Mouse (Mus musculus): ENCODE measurements at regions not wholly inside any gene's neighbourhood (a gene's known extent, or its start where the extent isn't known, plus 50 kb on each side); places are given as distances from the start of the nearest gene placed in this dataset.

DNA sequence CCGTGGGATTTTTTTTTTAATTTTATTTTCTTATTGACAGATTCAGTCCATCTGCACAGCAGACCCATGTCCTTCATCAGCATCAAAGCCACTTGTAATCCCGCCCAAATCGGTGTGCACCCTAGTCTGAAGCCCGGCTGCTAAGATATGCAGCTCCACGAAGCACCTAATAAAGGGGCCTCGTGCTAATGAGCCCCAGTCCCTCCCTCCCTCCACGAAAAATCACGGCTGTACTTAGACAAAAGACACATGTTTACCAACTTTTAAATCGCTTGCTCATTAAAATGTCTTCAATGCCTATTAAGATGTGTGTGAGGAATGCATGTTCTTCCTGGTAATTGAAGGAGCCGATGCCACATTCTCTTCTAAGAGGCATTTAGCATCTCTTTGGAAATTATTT, 229.8 kb upstream of the A430005L14Rik start:
- DNase-seq (ENCODE audit: low read depth, low spot score) = no peak

DNA sequence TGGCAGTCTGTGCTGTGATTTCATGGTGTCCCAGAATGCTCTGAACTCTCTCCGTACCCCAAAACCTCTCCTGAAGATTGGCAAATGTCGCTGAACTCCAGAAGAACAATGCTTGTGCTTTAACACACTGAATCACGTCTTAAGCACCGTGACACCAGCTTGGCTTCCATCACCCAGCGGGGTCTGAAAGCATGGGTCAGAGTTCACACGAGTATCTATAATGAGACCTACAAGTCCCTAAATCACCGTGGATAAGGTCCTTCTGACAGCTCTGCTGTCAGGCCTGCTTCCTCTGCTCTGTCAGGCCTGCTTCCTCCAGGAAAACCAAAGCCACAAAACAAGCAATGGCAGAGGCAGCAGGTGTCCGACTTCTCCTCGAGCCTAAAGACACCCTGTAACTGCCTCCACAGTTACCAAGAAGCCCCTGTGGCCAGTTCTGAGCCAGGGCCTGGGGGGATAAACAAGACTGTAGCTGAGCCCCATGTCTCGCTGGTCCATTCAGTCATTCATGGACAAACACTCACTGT, 229.1 kb upstream of the A430005L14Rik start:
- DNase-seq (ENCODE audit: low read depth, low spot score) = no peak

DNA sequence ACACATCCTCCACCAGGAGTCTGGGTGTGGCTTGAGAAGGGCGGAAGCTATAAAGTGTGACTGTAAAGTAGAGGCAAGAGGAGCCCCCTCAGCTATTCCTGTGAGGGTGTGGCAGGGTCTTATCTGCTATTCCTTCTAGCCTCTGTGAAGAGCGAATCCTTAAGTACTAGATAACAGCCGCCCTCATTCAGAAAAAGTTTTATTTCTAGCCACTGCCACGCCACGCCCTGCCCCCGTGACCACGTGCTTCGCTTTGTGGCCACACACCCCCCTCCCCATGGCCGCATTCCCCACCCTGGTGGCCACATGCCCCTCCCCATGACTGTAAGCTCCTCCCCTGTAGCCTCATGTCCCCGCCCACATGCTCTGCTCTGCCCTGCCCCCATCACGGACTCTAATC, 218.9 kb upstream of the A430005L14Rik start:
- no peak for DNase-seq (ENCODE audit: low read depth, low spot score)

DNA sequence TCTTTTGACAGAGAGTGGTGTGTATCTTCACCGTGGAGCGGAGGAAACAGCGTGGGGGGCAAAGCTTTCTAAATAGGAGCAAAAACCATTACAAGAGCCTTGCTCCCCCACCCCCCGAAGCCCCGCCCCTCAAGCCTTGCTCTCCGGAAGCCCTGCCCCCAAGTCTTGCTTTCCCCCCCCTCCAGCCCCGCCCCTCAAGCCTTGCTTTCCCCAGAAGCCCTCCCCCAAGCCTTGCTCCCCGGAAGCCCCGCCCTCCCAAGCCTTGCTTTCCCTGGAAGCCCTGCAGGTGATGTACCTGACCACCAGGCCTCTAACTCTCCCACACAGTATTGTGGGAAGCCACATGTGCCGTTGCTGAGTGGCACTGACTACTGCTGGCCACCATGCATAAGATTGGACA, 214.8 kb upstream of the A430005L14Rik start:
- DNase-seq (ENCODE audit: low read depth, low spot score) = no peak

DNA sequence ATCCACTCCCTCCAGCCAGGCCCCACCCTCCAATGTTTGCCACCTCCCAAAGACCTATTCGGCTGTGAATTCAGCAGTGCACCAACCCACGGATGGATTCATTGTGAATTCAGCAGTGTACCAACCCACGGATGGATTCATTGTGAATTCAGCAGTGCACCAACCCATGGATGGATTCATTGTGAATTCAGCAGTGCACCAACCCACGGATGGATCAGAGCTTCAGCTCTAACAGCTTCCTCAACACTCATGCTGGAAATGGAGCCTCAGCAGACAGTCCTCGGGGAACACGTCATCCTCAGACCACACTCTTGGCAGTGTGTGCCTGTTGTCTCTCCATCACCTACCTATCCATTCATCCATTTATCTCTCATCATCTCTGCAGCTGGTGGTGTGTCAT, 204.2 kb upstream of the A430005L14Rik start:
- DNase-seq (ENCODE audit: low read depth, low spot score) = no peak

DNA sequence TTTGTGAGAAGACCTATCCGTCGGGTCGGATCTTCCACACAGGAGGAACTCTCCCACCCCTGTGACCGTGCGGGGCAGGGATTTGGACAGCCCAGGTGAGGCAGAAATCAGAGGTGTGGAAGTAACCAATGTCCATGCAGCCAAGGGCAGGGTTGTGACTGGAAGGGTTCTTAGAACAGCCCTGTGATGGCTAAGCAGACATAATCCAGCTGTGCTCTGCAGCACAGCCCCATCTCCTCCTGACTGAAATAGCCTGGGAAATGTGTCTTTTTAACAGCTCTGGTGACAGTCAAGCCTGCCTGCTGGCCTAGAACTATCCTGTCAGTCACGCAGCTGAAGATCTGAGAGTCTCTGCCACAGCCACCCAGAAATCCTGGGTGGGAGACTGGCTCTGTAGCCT, 198.7 kb upstream of the A430005L14Rik start:
- no peak for DNase-seq (ENCODE audit: low read depth, low spot score)

DNA sequence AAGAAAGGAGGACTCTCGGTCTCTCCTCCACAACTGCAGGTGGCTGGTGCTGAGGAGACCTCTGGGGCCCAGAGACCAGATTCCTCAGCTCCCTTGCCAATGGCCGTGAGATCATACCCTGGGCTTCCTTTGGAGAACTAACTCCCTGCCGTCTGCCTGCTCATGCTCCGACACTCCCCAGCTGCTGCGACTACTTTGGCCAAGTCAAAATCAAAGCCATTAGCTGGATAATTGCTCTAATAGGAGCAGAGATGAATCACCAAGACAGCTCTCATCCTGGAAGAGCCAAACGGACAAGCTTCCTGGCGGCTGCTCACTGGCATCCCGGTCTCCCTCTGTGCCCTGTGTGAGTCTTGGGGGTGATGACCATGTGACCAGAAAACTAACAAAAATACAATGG, 198.3 kb upstream of the A430005L14Rik start:
- no peak for DNase-seq (ENCODE audit: low read depth, low spot score)

DNA sequence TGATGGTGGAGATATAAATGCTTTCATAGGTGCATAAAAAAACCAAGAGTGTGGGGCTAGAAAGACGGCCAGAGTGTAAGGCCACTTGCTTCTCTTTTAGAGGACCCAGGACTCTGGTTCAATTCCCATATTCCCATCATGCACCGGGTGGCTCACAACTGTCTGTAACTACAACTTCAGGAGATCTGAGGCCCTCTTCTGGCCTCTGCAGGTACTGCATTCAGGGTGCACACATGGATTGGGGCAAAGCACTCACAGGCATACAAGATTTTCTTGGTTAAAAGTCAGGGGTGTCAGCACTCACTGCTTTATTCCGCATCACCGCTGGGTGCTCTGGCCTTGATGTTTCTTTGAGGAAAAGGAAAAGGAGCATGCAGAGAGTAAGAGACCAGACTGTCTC, 196.1 kb upstream of the A430005L14Rik start:
- no peak for DNase-seq (ENCODE audit: low read depth, low spot score)

DNA sequence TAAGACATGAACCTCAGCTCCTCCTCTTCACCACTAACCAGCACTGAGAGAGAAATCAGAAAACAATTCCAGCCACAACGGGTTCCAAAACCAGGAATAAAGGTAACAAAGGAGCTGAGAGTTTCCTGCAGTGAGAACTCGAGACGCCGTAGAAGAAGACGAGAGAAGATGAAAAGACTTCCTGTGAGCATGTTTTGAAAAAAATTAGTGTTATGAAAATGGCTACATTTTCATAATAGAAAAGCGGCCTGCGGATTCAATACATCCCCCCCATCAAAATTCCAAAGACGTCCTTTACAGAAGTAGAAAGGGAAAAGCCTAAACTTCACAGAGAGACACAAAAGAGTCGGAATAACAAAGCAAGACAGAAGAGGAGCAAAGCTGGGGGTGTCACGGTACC, 193.6 kb upstream of the A430005L14Rik start:
- DNase-seq (ENCODE audit: low read depth, low spot score) = no peak

DNA sequence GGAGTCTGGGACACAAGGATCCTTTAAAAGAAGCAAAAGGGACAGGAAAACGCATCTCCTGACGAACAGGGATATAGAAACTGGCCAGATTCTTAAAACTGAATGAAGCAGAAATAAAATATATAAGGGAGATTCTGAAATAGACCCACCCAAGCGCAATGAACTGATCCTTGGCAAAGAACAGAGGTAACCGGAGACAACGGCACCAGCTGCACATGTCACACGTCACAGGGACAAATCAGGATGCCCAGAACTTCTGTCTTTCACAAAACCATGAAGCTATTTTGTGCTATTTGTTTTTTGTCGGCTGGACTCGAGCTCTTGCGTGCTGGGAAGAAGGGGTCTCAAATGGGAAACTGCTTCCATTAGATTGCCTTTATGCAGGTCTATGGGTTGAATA, 189.3 kb upstream of the A430005L14Rik start:
- DNase-seq (ENCODE audit: low read depth, low spot score) = no peak

DNA sequence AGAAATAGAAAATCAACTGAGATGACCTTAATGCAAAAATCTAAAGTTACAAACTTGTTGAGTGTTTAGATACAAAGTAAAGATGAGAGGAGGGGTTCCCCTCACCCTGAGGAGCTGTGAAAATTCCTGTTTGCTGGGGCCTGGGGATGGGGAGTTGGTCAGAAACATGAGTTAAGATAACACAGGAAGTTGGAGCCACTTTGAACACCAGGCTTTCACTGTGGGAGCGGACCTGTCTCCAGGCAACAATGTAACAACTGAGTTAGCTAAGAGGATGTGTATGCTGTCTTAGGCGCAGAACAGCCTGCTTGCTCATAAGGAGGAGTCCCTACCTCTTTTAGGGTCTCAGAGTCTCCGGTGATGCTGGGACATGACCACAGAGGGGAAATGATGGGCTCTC, 188.7 kb upstream of the A430005L14Rik start:
- DNase-seq (ENCODE audit: low read depth, low spot score) = no peak

DNA sequence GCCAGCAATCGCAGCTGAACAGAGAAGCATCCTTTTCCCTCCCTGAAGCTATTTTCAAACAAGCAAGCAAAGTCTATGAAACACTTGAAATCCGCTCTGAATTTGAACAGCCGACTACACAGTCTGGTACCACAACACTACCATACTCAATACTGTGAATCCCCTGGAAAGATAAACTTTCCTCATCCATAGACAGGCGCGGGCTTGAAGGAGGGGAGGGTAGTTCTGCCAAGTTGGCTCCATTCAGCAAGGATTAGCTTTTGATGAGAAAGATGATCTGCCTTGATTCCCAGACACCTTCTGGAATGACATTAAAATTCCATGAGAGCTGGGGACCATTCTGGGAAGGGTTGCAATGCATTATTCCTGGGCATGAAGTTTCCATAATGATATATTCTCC, 186.4 kb upstream of the A430005L14Rik start:
- no peak for DNase-seq (ENCODE audit: low read depth, low spot score)

DNA sequence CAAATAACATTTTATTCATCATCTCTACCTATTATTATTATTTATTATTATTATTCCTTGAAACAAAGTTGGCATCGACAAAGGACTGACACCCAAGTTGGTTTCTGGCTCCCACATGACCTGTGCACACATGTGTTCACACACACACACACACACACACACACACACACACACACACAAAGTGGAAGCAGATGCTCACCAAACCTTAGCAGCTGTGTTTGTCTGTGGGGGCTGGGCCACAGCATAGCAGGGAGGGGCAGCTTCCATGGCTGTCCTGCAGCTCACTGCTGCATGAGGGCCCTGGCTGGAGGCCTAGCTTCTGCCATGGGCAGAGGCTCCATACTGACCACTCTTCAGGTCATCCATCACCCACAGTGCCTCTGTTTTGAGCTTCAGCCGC, 176.5 kb upstream of the A430005L14Rik start:
- DNase-seq (ENCODE audit: low read depth, low spot score) = no peak

DNA sequence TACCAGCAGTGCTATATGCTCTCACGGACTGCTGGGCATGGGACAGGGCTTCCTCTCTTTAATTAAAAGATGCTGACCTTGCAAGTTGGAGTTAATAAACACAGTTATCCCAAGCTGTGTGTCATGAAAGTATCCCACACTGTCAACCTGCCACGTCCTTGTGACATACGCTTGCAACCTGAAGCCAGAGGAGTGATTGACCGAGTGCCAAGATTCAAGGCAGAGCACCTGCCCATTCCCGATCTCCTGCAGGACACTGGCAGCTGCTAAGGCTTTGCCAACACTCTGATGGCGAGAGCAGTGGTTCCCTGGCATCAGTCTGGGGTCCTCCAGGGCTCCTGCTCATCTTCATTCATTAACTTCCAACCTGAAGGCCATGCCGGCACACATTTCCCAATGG, 175.8 kb upstream of the A430005L14Rik start:
- DNase-seq (ENCODE audit: low read depth, low spot score) = no peak

DNA sequence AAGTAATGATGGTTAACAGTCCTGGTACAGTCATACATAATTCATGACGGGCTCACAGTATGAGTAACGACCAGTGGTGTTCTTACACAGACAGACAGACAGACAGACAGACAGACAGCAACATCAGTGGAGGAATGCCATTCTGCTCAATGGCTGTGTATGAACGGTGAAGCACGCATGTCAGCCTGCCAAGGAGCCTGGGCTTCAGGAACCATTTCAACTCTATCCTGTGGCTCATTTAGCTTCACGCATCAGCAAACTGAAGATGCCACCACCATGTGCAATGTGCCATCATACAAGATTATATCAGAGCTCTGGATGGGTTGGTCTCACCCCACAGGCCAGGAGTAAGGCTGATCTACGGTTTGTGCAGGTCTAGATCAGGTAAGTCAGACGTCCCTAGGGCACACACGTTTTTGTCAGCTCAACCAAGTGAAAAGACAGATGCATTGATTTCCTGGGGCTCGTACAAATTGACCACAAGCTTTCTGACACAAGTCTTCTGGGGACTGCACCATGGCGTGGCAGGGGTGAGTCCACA, 175.0 kb upstream of the A430005L14Rik start:
- DNase-seq (ENCODE audit: low read depth, low spot score) = no peak

DNA sequence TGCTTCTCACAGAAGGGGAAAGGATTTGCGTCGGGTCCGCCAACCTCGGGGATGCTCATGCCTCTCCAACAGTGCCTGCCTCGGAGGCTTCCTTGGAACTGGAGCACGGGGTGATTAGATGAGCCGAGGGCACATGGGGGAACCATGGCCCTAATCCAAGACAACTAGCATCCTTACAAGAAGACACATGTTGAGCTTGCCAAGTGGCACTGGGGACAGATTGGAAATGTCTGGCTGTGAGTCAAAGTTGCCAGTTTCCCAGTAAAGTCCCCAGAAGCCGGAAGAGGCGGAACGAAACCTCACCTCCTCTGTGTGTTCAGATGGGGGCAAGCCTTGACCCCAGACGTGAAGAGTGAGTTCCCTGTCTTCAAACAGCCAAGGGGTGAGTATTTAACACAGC, 172.6 kb upstream of the A430005L14Rik start:
- DNase-seq (ENCODE audit: low read depth, low spot score) = no peak

DNA sequence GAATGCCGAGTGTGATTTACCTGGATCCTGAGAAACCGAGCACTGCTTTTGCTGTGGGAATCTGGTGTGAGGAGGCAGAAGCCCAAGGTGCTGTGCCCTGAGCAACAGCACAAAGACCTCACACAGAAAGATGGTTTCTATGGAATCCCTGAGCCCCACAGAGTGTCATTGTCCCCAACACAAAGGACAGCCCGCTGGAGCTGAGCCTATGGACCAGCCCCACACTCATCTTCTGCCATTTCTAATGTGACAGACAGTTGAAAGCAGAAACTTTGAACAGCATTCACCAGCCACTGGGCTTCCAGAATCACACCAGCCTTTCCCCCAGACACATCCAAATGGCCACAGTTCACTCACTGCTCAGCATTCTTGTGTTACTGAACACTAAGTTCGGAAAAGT, 171.5 kb upstream of the A430005L14Rik start:
- no peak for DNase-seq (ENCODE audit: low read depth, low spot score)

DNA sequence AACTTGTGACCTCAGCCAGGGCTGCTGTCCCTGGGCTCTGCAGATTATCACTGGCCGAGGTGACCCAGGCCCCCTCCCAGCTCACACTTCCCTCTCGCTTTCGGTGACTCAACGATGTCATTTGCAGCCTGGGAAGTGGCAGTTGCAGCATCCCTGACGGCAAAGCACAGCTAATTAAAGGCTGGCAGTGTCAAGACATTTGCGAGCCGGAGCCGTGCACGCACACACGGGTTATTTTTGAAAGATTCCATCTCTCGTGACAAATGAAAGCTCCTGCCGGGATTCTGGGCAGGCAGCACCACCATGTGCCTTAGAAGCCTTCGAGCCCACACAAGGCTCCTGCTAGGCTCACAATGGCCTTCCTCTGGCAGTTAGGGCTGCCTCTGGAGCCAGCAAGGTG, 164.7 kb upstream of the A430005L14Rik start:
- DNase-seq (ENCODE audit: low read depth, low spot score) = no peak

DNA sequence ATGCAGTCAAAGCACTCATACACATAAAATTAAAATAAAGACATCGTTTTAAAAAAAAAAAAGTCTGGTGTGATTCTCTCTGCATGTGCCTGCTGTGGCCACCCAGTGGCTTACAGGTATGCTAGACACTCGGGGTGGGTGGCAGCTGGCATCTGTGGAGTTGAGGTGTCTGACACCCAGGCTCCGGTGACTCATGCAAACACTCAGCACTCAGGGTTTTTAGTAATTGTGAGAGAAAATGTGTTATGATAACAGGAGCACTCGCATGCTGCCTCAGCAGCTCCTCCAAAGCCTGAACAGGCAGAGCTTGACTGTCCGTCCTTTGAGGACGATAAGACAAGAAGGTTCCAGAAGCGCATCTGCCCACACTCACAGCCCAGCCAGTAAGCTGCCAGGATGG, 159.0 kb upstream of the A430005L14Rik start:
- no peak for DNase-seq (ENCODE audit: low read depth, low spot score)

DNA sequence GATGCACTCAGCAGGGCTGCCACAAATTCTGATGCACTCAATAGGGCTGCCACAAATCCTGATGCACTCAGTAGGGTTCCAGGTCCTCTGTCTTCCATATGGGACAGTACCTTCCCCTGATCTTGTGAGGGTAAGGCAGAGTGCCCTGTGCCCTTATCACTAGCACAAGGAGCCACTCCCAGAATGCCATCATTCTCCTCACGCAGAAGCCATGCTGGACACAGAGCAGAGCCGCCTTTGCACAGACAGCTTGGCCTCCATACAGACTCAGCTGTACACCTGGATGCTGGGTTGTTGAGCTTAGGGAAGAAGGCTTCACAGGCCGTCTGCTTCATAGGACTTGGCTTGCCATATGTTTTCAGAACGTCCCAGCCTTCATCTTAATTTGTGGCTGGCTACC, 151.3 kb upstream of the A430005L14Rik start:
- no peak for DNase-seq (ENCODE audit: low read depth, low spot score)

DNA sequence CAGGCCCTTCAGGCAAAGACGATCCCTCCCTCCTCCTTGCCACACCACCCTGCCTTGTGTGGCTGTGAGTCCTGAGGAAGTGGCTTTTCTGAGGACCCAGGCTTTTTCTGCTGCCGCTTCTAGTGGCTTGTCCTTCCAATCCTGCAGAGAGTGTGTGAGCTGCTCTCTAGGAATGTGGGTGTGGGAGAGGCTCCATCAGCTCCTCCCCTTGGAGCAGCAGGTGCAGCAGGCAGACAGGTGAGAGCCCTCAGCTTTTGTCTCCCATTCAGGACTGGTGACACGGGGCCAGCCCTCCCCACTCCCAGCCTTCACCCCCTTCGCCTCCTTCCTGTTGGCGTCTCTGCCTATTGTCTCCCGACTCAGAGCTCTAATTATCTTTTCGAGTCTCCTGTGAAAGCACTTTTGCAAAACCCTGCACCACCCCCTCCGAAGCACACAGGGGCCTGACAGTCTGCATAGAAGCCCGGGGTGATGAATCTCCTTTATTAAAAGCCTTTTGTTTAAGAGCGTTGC, 150.8 kb upstream of the A430005L14Rik start:
- DNase-seq (ENCODE audit: low read depth, low spot score) = no peak

DNA sequence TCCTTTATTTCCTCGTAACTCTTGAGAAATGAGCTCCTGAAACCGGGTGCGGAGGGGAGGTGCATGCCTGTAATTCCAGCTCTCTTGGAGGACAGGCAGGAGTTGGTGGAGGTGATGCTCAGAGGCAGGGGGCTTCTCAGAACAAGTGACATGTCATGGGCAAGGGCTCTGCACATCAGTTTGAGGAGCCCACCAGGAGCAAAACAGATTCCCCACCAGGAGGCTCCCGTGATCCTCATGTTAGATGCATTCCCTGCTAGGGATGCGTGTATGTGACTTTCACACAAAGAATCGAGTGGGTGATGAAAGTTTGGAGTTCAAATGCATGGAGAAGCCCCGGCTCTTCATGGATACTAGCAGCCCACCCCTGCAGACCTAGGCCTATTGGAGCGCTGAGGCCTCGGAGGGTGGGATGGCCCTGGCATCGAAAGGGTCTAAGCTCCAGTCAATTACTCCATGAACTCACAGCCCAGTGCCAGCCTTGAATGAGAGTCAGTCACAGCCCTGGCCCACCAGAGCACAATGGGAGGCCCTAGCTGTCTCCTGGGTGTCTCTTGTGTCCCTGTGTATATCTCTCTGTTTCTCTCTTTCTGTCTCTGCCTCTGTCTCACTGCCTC, 150.1 kb upstream of the A430005L14Rik start:
- DNase-seq (ENCODE audit: low read depth, low spot score) = no peak

DNA sequence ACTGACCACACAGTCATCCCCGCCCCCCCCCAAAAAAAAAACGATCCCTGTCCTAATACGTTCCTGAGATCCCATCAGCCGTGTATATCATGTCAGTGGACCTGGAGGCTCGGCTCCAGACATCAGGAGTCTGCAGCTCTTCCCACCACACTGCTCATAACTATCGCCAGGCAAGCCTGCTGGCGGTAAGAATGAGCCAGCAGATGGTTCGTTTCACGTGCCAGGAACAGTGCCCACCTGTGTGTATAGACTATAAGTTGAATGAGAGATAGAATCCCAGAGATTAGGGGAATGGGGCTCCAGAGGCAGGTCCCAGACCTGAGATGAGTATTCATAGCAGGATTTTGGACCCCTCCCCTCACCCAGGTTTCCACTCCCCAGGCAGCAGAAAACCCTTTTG, 144.2 kb upstream of the A430005L14Rik start:
- no peak for DNase-seq (ENCODE audit: low read depth, low spot score)

DNA sequence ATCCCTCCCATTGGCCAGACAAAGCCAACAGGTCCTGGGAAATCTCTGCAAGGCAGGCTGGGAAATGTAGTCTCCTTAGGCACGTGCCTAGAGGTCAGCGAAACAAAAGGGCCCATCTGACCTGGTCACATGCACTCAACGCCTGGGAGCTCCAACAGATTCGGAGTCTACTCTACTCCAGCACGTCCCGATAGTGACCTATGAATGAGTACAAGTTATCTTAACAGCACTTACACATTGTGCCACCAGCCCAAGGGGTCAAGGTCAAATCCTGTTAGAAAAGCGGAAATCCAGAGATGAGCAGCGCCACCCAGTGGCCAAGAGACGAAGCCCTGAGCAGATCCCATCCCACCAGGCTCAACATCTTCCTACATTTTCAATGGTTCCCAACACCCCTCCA, 129.1 kb upstream of the A430005L14Rik start:
- no peak for DNase-seq (ENCODE audit: low read depth, low spot score)
